Mouse (Mus musculus): ENCODE measurements at regions not wholly inside any gene's neighbourhood (a gene's known extent, or its start where the extent isn't known, plus 50 kb on each side); places are given as distances from the start of the nearest gene placed in this dataset.

GRCm38 (mm10) chr7:51759536-51760153 is 102.2 kb upstream of the Gas2 start:
- H3K27ac ChIP-seq = no peak overlapping the region
- DNase-seq (ENCODE audit: low spot score in 2 of 2) = peak in 1 of 2 experiments; percentile 7
- no peak overlapping the region for H3K4me3 ChIP-seq
- no peak for TF ChIP-seq CTCF (conservative IDR thresholded peaks at IDR 0.05)

DNA sequence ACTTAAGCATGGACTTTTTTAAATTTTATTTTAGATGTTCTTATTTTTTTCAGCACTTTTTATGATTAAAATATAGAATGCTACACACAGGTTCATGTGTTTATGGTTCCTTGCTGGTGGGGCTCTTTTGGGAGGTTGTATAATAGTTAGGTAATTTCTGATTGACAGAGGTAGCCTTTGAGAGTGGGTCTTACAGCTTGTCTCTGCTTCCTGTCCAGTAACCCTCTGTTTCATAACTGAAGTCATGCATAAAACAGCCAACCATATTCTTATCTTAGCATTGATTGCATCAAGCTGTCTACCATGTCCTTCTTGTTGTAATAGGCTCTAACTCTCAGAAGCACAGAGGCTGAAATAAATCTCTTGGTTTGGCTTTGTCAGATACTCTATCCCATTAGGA is 94.7 kb upstream of the Gas2 start:
- Histone ChIP-seq H3K27ac (no peak overlapping the region), H3K4me3 (no peak overlapping the region)
- no peak for TF ChIP-seq CTCF (conservative IDR thresholded peaks at IDR 0.05)
- no peak for DNase-seq (ENCODE audit: low spot score in 2 of 2)

GRCm38 (mm10) chr7:51771895-51772871 is 89.6 kb upstream of the Gas2 start:
- DNase-seq (ENCODE audit: low spot score in 2 of 2) = peak in 1 of 2 experiments; percentile 19

GRCm38 (mm10) chr7:51775968-51776367 is 85.8 kb upstream of the Gas2 start:
- no peak for DNase-seq (ENCODE audit: low spot score in 2 of 2)
- Histone ChIP-seq H3K4me3 (no peak overlapping the region), H3K27ac (no peak overlapping the region)
- no peak for TF ChIP-seq CTCF (conservative IDR thresholded peaks at IDR 0.05)

More at GRCm38 (mm10) chr7:51771895-51772871, 89.6 kb upstream of the Gas2 start:
- no peak overlapping the region for H3K4me3 ChIP-seq
- H3K27ac ChIP-seq = no peak overlapping the region
- TF ChIP-seq CTCF (conservative IDR thresholded peaks at IDR 0.05) = no peak

DNA sequence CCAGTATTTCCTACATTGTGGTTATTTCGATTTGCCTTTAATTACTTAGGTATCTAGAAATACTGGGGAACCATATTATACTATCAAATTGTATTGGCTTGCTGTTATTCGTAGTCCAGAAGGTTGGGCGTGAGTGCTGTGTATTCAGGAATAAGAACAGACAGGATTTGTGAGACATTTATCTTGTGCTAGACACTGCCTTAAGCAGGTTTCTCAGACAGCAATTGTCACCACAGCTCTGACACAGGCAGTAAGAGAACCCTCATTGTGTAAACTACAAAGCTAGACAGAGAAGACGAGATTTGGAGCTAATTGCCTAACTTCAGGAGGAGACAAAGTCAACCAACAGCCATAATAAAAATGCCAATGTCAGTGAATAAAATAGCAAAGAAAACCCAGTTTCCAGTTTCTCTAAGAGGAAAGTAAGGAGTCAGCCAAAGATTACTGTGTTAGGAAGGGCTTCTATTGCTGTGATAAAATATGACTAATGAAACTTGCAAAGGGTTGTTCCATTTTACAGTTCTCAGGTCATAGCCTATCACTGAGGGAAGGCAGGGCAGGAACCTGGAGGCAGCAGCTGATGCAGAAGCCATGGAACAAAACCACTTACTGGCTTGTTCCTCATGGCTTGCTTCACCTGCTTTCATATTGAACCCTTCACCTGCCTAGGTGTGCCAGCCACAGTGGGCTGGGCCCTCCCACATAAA is 78.6 kb upstream of the Gas2 start:
- no peak for DNase-seq (ENCODE audit: low spot score in 2 of 2)
- H3K27ac ChIP-seq = no peak overlapping the region
- TF ChIP-seq CTCF (conservative IDR thresholded peaks at IDR 0.05) = no peak
- no peak overlapping the region for H3K4me3 ChIP-seq

GRCm38 (mm10) chr7:51783923-51784686 is 77.7 kb upstream of the Gas2 start:
- DNase-seq (ENCODE audit: low spot score in 2 of 2) = no peak
- no peak for TF ChIP-seq CTCF (conservative IDR thresholded peaks at IDR 0.05)
- Histone ChIP-seq H3K27ac (no peak overlapping the region), H3K4me3 (no peak overlapping the region)

GRCm38 (mm10) chr7:51790690-51791560 is 70.9 kb upstream of the Gas2 start:
- no peak overlapping the region for H3K27ac ChIP-seq
- DNase-seq (ENCODE audit: low spot score in 2 of 2) = no peak
- no peak overlapping the region for H3K4me3 ChIP-seq
- TF ChIP-seq CTCF (conservative IDR thresholded peaks at IDR 0.05) = no peak

- H3K4me3 ChIP-seq = no peak overlapping the region
- no peak for TF ChIP-seq CTCF (conservative IDR thresholded peaks at IDR 0.05)
- no peak for DNase-seq (ENCODE audit: low spot score in 2 of 2)
- no peak overlapping the region for H3K27ac ChIP-seq
Measured at GRCm38 (mm10) chr7:51791561-51791863, 70.3 kb upstream of the Gas2 start.

Data from layer of hippocampus, adult 2 months (tissue).